Mouse (Mus musculus) lung, embryonic 14.5 days (tissue): ENCODE measurements at regions not wholly inside any gene's neighbourhood (a gene's known extent, or its start where the extent isn't known, plus 50 kb on each side); places are given as distances from the start of the nearest gene placed in this dataset.

Experiments used
- ATAC-seq: fragments of 200-750 bp; cut with Nextera tagmentation; 2 replicates; pipeline ENCODE4 v1.8.0; 2017; ENCODE audit warnings: mild to moderate bottlenecking, moderate TSS enrichment, moderate library complexity; ENCODE audit not compliant: insufficient read depth
- DNase-seq: peaks from one replicate; pipeline ENCODE4 v3.0.0-alpha.2; 2015
- H3K27ac ChIP-seq: fragments of 300-500 bp; sonication (generic); 2 replicates; pipeline ENCODE4 v1.5.1; 2014; ENCODE audit warnings: low read depth, mild to moderate bottlenecking, moderate library complexity
- H3K27me3 ChIP-seq: fragments of 300-500 bp; sonication (generic); 2 replicates; pipeline ENCODE4 v1.6.1; 2014; ENCODE audit warnings: low read length, control low read depth; ENCODE audit not compliant: insufficient read depth
- H3K36me3 ChIP-seq: fragments of 300-500 bp; sonication (generic); 2 replicates; pipeline ENCODE4 v1.6.1; 2014; ENCODE audit warnings: control low read depth; ENCODE audit not compliant: insufficient read depth
- H3K4me1 ChIP-seq: fragments of 300-500 bp; sonication (generic); 2 replicates; pipeline ENCODE4 v1.6.1; 2014; ENCODE audit warnings: antibody characterized with exemption, control low read depth; ENCODE audit not compliant: insufficient read depth
- H3K4me2 ChIP-seq: fragments of 300-500 bp; sonication (generic); 2 replicates; pipeline ENCODE4 v1.6.1; 2014; ENCODE audit warnings: mild to moderate bottlenecking
- H3K4me3 ChIP-seq: fragments of 300-500 bp; sonication (generic); 2 replicates; pipeline ENCODE4 v1.5.1; 2014; ENCODE audit warnings: low read depth, low read length
- H3K9ac ChIP-seq: fragments of 300-500 bp; sonication (generic); 2 replicates; pipeline ENCODE4 v1.6.1; 2014
- H3K9me3 ChIP-seq: fragments of 300-500 bp; sonication (generic); 2 replicates; pipeline ENCODE4 v1.6.1; 2016; ENCODE audit warnings: low read depth, low read length, control low read depth
- CTCF ChIP-seq: IDR thresholded peaks from 2 replicates; pipeline ENCODE4 v1.5.1; 2016; ENCODE audit warnings: antibody characterized with exemption, low read depth
- WGBS: fragments of 180-500 bp; shearing (Covaris S2); extraction: QIAGEN DNeasy Blood & Tissue Kit; methylation state at CpG from one replicate; pipeline ENCODE4 v1.1.7; 2014; 5-methylcytosine and 5-hydroxymethylcytosine counted together

DNA sequence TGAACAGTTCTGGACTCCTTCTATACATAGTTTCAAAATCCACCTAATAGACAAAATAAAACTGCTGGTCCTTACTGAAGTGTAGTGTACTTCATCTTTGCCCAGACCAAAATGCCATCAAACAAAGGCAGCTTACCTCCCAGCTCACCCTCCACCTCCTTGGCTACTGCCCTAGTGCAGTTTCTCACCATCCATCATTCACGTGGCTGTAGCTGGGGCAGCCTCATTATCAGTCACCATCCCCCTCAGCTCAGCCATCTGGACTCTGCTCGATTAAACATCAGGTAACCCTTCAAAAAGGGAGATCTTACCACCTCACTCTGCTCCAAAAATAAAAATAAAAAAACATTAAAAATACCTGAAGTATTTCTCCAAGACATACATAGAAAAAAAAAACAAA is 332.8 kb downstream of the Kcns3 start:
- Histone ChIP-seq H3K27ac (no peak overlapping the region), H3K36me3 (no peaks in the 10 kb centered on the region), H3K9ac (no peak overlapping the region), H3K4me3 (no peak overlapping the region), H3K27me3 (no peaks in the 10 kb centered on the region), H3K4me1 (no peaks in the 10 kb centered on the region), H3K9me3 (no peaks in the 10 kb centered on the region), H3K4me2 (no peak overlapping the region)
- ATAC-seq (no peak), DNase-seq (no peak)
- WGBS, result 7% methylated on average over 2 of the region's 2 CpGs
- no peak for TF ChIP-seq CTCF

- no peaks in the 10 kb centered on the region for H3K9me3 ChIP-seq
- no peaks in the 10 kb centered on the region for H3K4me1 ChIP-seq
- no peak overlapping the region for H3K4me2 ChIP-seq
- no peaks in the 10 kb centered on the region for H3K36me3 ChIP-seq
- ATAC-seq, result no peak
- H3K4me3 ChIP-seq, result no peak overlapping the region
- no peak for DNase-seq
- 78% methylated on average over 2 of the region's 2 CpGs for WGBS
- H3K9ac ChIP-seq, result no peak overlapping the region
- no peak for TF ChIP-seq CTCF
- H3K27me3 ChIP-seq, result no peaks in the 10 kb centered on the region
- no peak overlapping the region for H3K27ac ChIP-seq
These were observed 333.3 kb downstream of the Kcns3 start for GRCm38 (mm10) chr12:10817516-10817915.

DNA sequence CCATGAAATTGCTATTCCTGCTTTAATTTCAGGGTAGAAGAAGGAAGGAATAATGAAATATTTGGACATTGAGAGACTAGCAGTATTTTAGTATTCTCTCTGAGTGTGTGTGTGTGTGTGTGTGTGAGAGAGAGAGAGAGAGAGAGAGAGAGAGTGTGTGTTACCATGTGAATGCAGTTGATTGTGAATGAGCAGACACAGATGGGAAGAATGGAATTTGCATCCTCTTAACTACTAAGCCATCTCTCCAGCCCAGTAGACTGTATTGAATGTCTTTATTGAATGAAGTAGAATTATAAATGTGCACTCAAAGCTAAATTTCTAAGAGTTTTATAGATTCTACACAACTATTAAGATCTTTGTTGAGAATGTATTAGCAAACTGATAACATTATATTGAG is 340.3 kb downstream of the Kcns3 start:
- Histone ChIP-seq H3K9me3 (no peaks in the 10 kb centered on the region), H3K4me3 (no peak overlapping the region), H3K4me2 (no peak overlapping the region), H3K9ac (no peak overlapping the region), H3K4me1 (no peaks in the 10 kb centered on the region), H3K27ac (no peak overlapping the region), H3K27me3 (no peaks in the 10 kb centered on the region), H3K36me3 (no peaks in the 10 kb centered on the region)
- DNase-seq (no peak), ATAC-seq (no peak)
- TF ChIP-seq CTCF, result no peak

DNA sequence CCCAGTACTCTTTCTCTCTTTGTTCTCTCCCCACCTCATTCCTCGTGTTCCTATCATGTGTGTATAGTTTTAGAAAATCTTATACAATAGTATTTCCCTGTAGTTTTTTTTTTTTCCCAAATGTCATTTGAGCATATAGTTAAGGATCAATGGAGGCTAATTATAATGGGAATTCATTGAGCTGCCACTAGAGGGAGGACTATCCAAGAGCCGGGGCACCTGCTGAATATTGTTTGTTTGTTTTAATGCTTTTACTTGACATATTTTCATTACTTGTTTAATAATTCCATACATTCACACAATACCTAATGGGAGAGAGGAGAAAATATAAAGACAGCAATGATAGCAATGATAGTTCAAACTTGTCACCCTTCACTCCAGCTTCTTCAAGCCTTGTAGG is 346.4 kb downstream of the Kcns3 start:
- ATAC-seq (no peak), DNase-seq (peak; percentile 15)
- Histone ChIP-seq H3K9me3 (no peaks in the 10 kb centered on the region), H3K27ac (no peak overlapping the region), H3K4me3 (no peak overlapping the region), H3K4me2 (no peak overlapping the region), H3K9ac (no peak overlapping the region), H3K27me3 (no peaks in the 10 kb centered on the region), H3K4me1 (no peaks in the 10 kb centered on the region), H3K36me3 (no peaks in the 10 kb centered on the region)
- 50% methylated on average over 2 of the region's 2 CpGs for WGBS
- peak; percentile 46 for TF ChIP-seq CTCF
